Mouse (Mus musculus) CD4-positive, CD25-positive, alpha-beta regulatory T cell, adult 9 weeks (primary cell): ENCODE measurements around the gene Adora3. TPM values are rescaled to one million over a fixed set of nuclear protein-coding genes. Genes with fewer than 3 reads are reported as not detected.

Source experiments
- polyA plus RNA-seq: library from polyadenylated mRNA; unstranded; fragments of 100-300 nt; shearing (Covaris generic); gene quantifications from one replicate; pipeline ENCODE4 v1.2.1, GENCODE M21; 2017

Adora3 gene
- 0.42 TPM for polyA plus RNA-seq

GRCm38 (mm10) chr3:105870558-105870957 is at the start of gene Adora3, which contains the start of gene Tmigd3:
Gene Adora3 (plus strand): TSS chr3:105870858.
Gene Tmigd3 (plus strand): TSS chr3:105870903.

GRCm38 (mm10) chr3:105932240-105933071 is 61.8 kb downstream of the Adora3 start, which contains the start of gene I830077J02Rik:
Gene I830077J02Rik (minus strand): TSS chr3:105932664.

Other genes starting within 250 kb of the Adora3 start
- 7.7 TPM for gene Ddx20, start 183.3 kb upstream of the Adora3 start, polyA plus RNA-seq
- gene Inka2, start 166.3 kb upstream of the Adora3 start, polyA plus RNA-seq = 3.3 TPM
- 293 TPM for gene Rap1a, start 69.5 kb upstream of the Adora3 start, polyA plus RNA-seq
- gene Tmigd3, start within 50 bp of the Adora3 start, polyA plus RNA-seq = not detected
- gene I830077J02Rik, start 61.8 kb downstream of the Adora3 start, polyA plus RNA-seq = 0.43 TPM
- gene Wdr77, start 88.5 kb downstream of the Adora3 start, polyA plus RNA-seq = 104 TPM
- gene Atp5f1, start 89.2 kb downstream of the Adora3 start, polyA plus RNA-seq = 413 TPM
- gene Ovgp1, start 102.9 kb downstream of the Adora3 start, polyA plus RNA-seq = 8.0 TPM
- 2.2 TPM for gene Pifo, start 143.8 kb downstream of the Adora3 start, polyA plus RNA-seq
- 11.1 TPM for gene Chil5, start 162.0 kb downstream of the Adora3 start, polyA plus RNA-seq
- gene Chia1, start 242.4 kb downstream of the Adora3 start, polyA plus RNA-seq = not detected